Mouse (Mus musculus) lung, postnatal 36 days (tissue): ENCODE results near the gene Cd200r4.

ENCODE experiments used
- DNase-seq: peaks from one replicate; pipeline ENCODE4 v3.0.0; 2022; ENCODE audit warnings: mixed read lengths

Gene Cd200r4

GRCm38 (mm10) chr16:44876625-44877024 is 65.1 kb downstream of the Cd200r4 start:
- no peak for DNase-seq

- no peak for DNase-seq
Observed at GRCm38 (mm10) chr16:44877595-44877994, 66.1 kb downstream of the Cd200r4 start.
